Mouse (Mus musculus): ENCODE data around the gene Wasf3.

Gene Wasf3

DNA sequence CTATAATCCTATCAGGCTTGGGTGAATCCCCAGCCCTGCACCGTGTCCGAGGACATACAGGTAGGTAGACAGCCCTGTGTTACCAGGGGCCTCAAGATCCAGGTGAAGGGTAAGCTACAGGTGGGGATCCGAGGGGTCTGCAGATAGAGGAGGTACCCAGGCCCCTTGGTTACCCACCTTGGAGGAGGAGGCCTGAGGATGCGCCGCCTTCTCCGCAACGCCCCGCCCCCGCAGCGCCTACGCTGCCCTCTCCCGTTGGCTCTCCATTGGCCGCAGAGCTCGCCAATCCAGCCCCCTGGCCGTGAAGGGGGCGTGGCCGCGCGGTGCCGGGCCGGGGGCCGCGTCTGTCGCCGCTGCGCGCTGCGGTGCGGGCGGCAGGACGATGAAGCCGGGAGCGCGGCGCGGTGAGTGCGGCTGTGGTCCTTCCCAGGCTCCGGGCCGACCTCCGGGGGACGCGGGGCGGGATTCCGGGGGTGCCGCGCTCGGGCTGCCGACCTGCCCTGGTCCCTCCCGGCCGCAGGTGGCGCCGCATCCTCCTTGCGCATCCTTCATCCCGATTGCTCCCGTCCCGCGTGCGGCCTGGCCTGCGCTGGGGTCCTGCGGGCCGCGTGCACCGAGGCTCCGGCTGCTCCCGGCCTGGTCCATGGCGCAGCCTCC is at the start of gene Wasf3:
Gene Wasf3, plus strand, starts transcription at position 51 of the 657 bp plus-strand sequence.
- in situ Hi-C loops (cut with MboI, MseI): no loop called here

DNA sequence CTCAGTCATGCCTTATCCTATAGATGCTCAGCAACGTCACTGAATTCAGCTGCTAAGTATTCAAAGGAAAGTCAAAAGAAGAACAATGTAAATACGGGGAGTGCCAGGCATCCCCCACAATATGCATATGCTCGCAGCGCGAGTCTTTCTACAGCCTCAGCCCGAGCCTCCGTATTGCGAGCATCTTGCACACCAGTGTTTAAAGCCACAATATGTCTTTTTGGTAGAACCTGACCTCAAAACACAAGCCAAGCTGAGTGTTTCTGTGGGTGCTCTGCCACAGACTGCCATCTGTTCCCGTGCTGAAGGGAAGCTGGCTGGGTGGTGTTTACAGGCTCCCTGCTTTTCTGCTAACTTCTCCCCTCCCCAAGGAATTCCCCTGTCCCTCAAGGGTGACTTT is 46.7 kb upstream of the Wasf3 start:
- in situ Hi-C loops (cut with MboI, MseI): no loop called here

DNA sequence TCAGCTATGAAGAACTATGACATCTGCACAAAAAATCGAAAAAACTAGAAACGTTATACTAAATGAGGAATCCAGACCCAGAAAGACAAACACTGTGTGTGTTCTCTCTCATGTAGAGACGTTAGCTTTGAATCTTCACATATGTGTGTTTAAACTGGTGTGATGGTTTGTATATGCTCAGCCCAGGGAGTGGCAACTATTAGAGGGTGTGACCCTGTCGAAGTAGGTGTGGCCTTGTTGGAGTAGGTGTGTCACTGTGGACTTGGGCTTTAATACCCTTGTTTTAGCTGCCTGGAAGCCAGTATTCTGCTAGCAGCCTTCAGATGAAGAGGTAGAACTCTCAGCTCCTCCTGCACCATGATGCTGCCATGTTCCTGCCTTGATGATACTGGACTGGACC is 44.7 kb upstream of the Wasf3 start:
- in situ Hi-C loops (cut with MboI, MseI): no loop called here

DNA sequence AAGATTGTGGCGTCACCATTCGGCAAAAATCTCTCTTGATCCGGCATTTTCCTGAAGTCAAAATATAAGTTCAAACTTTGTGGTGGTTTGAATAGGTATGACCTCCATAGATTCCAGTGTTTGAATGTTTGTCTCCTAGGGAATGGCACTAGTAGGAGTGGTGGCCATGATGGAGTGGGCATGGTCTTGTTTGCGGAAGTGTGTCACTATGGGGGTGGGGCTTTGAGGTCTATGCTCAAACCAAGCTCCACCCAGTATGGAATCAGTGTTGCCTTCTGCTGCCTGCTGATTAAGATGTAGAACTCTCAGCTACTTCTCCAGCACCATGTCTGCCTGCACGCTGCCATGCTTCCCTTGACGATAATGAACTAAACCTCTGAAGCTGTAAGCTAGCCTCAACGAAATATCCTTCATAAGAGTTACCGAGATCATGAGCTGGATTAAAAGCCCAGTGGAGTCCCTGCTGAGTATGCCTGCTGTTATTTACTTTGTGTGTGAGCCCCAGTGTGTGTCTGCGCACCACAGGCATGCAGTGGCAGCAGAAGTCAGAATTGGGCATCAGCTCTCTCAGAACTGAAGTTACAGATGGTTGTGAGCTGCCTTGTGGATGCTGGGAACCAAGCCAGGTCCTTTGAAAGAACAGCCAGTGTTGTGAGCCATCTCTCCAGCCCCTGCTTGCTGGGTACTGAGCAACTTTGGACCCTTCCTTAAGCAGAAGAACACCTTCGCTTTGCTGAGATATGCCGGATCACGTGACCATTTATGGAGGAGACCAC is 39.7 kb upstream of the Wasf3 start:
- in situ Hi-C loops (cut with MboI, MseI): no loop called here

DNA sequence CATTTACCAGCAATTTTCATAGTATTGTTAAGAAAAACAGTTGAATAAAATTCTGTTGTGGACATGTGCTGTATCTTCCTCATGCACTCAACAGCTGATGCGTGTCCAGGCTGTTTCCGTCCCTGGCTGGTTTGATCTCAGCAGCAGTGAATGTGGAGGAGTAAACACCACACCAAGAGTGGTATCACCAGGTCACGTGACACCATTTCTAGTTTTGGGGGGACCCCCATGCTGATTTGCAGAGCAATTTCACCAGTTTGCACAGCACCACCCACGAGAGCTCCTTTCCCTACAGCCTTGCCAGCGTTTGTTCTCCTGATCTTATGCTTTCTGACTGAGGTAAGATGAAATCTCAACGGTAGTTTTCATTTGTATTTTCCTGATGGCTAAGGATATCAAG is 37.7 kb upstream of the Wasf3 start:
- in situ Hi-C loops (cut with MboI, MseI): no loop called here

DNA sequence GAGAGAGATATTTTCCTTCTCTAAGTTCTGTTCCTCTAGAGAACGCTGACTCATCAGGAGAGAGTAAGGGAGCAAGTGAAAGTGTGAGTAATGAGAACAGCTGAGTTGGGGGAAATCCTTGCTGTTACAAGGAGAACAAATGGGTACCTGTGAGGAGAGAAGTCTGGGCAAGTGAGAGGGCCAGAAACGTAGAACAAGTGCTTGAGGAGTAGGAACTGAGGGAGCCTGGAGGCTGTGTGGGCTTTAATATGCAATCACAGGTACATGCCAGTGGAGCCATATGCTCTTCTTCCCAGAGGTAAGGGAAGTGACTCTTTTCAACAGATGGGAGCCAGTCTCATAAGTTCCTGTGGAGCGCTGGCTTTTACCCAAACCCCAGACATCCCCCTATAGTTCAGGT is 35.6 kb upstream of the Wasf3 start:
- in situ Hi-C loops (cut with MboI, MseI): no loop called here

DNA sequence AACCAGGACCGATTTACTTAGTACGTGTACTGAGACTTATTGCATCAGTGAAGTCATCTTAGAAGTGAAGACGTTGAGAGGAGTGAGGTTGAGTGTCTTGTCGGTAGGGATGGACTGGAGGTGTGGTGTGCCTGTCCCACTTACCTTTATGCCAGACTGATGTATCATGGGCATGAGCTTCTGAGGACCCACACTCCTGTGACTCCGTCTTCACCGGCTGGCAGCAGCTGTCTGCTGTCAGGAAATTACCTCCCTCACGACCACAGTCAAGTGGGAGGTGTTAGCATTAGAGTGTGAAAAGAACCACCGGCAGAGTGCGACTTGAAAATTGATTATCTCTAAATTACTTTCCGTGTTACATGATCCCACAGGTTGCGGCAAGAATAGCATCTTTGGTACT is 34.0 kb upstream of the Wasf3 start:
- in situ Hi-C loops (cut with MboI, MseI): no loop called here

DNA sequence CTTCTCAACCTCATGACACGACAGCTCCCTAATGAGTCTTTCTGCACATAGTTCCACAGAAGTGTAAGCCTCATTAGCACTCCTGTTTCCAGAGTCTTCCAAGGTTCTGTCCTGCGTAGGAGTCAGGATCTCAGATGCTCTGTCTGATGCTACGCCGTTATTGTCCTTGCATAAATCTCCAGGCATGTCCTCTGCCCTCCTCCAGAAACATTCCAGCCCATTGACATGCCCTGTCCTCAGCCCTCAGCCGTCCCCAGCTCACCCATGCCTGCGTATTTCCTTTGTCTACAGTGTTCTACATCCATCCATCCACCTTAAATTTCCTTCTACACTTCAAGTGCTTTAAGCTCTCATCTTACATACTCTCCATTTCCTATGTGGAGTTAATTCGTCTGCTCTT is 32.8 kb upstream of the Wasf3 start:
- in situ Hi-C loops (cut with MboI, MseI): no loop called here

DNA sequence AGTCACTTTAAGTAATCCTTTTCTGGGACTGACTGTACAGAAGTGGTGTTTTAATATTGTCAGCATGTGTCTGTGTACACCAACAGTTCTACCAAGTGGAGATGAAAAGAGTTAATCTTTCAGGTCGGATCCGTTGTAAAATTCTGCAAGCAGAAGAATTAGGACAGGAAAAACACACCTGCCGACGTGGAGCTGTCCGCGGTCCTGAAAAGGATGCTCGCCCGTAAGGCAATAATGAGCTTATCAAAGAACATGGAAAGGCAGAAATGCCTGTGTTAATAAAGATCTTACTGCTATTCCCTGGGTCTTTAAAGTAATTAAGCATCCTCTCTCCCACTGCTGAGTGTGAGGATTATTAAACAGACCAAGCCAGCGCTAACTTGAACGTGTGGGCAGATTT is 24.4 kb upstream of the Wasf3 start:
- in situ Hi-C loops (cut with MboI, MseI): no loop called here

DNA sequence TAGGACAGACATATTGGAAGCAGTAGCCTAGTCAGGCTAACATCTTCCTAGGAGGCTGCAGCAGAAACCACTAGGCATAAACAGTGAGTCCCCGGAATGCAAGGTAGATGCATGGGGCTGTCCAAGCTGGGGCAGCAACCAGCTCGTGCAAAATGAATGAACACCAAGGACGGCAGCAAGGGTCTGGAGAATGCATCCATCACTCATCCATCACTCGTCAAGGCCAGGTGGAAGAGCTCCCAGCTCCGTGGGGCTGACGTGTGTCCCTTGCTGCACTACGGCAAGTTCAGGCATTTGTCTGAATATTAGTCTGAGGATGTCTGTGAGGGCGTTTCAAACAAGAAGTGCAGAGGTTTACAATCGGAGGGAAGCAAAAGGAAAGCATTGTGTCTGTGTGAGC is 22.1 kb upstream of the Wasf3 start:
- in situ Hi-C loops (cut with MboI, MseI): no loop called here

DNA sequence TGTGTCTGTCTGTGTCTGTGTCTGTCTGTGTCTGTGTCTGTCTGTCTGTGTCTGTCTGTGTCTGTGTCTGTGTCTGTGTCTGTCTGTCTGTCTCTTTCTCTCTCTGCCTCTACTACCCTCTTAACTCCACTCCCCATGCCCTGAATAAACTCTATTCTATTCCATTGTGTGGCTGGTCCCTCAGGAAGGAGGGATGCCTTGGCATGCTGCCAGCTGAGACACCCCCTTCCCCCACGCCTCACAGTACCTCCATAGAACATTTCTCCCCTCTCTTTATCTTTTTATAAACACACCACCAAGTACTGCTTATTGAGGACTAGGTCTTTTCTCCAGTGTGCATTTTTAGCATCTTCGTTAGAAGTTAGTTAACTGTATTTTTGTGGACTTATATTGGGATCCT is 16.4 kb upstream of the Wasf3 start:
- in situ Hi-C loops (cut with MboI, MseI): no loop called here

DNA sequence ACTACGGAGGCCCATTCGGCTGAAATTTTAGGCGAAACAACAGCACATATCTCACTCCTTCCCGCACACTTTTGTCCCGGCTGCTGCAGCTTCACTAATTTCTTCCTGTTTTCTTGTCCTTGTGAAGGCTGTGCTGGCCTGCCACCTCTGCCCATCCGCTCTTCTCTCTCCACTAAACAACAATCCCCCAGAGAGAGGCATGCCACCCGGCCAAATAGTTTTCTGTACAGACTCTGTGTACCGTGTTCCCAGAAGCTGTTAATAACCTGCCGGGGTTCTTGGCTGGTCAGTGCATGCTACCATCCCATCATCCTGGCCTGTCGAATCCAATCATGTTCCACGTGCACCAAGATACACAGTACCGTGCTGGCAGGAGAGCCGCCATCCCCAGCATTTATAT is 15.8 kb upstream of the Wasf3 start:
- in situ Hi-C loops (cut with MboI, MseI): no loop called here

DNA sequence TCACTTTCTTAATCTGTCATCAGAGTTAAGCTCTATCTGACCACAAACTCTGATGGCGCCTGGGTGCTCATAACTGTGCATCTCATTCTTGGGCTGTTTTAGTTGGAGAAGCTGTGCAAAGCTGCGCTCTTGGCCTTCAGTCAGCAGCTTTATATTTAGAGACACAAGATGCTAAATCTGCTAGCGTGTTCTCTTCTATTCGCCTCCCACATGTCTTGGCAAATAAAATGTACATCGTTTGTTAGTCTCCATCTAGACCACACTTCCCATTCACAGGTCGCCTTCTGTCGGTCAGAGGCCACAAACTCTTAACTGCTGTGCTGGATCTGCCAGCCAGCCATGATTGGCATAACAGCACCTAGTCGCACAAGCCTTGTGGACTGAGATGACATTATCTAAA is 14.0 kb upstream of the Wasf3 start:
- in situ Hi-C loops (cut with MboI, MseI): no loop called here

DNA sequence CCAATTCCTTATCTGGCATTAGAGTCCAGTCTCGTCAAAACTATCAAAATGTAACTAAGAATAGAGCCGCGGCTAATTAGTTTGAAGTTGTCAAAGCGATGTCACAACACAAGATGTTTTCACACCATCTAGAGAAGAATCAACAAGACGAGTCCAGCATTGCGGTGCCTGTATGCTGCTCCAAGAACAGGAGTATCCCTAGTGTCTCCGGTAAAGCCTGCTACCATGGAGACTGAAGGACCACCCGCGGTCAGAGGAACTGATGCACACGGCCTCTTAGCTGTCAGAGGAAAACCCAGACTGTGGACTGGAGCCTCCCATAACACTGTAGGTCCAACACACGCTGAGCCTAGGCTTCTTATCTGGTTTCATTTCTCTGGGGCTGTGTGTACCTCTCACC is 11.5 kb upstream of the Wasf3 start:
- in situ Hi-C loops (cut with MboI, MseI): no loop called here

DNA sequence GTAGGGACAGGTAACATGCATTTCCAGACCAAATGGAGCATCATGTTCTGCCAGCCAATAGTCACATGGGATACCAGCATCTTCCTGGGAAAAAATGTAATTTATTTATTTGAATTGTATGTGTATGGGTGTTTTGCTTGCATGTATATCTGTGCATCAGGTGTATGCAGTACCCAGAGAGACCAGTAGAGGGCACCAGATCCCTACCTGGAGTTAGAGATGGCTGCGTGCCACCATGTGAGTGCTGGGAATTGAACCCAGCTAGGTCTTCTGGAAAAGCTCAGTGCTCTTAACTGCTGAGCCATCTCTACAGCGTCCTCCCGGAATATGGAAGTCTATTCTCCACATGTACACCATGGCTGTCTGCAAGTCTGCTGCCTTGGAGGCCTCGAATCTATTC is 8.2 kb upstream of the Wasf3 start:
- in situ Hi-C loops (cut with MboI, MseI): no loop called here

DNA sequence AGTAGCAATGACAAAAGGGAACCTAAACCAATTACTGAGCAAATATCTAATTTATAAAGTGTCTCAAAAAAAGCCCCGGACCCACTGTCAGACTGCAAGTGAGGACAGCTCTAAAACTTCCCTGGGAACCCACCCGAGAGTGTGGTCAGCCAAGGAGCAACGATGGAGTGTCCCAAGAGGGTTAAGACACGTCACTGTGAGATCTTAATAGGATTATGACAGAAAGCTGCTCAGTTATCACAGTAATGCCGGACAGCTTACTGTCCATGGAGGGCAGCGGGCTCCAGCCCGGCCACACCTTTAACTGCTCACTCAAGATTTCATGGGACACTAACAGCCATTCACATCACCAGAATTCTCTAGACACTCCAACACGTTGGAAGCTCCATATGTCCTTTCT is 4.7 kb upstream of the Wasf3 start:
- in situ Hi-C loops (cut with MboI, MseI): no loop called here

DNA sequence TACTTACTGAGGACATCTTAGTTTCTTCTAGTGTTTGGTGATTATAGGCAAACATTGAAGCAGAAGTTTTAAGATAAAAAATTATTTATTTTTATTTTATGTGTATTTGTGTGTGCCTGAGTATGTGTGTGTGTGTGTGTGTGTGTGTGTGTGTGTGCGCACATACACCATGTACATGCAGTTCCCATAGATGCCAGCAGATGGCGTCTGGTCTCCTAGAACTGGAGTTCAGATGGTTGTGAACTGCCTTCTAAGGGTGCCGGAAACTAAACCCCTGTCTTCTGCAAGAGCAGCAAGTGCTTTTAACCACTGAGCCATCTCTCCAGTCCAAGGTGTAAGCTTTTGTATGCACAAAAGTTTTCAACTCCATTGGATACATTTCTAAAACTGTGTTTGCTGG is 2.5 kb upstream of the Wasf3 start:
- in situ Hi-C loops (cut with MboI, MseI): no loop called here

DNA sequence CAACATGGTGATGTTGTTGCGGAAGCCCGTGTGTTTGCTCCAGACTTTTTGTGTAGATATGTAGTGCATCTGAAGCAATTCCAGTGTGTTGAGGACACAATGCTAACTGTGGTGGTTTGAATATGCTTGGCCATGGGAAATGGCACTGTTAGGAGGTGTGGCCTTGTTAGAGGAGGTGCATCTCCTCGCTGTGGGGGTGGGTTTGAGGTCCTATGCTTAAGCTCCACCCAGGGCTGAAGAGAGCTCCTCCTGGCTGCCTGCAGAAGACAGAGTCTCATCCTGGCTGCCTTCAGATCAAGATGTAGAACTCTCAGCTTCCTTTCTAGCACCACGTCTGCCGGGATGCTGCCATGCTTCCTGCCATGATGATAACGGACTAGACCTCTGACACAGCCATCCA is 1.4 kb upstream of the Wasf3 start:
- in situ Hi-C loops (cut with MboI, MseI): no loop called here

DNA sequence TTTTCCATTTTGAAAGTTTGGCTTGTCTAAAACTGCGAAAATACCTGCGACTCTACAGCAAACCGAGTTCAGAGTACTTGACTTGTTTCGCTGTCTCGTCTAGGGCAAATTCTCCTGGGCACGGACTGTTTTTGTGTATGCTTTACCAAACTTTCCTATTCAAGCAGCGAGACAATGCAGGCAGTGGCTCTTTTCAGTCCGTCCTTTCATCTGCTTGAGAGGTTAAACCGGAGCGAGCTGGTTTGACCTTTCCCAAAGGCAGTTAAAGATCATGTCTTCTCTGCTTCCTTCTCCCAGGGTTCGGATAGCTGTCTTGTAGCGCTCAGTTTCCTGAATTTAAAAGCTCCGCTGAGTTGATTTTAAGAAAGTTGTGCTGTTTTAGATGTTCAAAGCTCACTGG is 1.2 kb downstream of the Wasf3 start:
- in situ Hi-C loops (cut with MboI, MseI): no loop called here

DNA sequence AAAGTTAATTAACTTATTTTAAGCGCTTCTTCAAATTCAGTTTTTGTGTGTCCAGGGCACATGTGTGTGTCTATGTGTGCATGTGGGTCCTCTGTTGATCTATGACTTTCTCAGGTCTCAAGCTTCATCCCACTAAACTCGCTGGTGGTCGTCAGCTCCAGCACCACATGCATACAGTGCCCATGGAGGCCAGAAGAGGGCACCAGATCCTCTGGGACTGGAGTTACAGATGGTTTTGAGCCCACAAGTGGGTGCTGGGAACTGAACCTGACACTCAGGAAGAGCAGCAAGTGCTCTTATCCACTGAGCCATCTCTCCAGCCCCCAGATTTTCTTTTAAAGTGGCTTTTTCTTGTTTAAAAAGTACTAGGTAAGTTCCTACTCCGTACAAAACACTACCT is 2.1 kb downstream of the Wasf3 start:
- in situ Hi-C loops (cut with MboI, MseI): no loop called here

DNA sequence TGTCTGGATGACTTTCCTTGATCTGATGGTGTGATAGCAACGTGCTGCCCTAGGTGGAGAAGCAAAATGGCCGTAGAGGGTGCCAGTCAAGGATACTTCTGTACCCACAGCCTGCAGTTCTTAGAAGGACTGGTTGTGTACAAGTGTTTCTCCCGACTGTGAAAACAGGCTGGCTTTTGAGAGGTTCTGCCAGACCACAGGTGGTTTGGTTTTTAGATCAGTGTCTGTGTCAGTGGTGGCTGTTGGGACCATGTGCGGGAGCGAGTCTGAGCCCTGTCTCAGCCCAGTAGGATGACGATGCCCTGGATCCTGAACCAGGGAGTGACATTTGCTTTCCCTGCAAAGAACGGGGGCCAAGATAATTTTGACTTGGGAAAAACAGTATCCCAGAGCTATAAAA is 9.8 kb downstream of the Wasf3 start:
- in situ Hi-C loops (cut with MboI, MseI): no loop called here

DNA sequence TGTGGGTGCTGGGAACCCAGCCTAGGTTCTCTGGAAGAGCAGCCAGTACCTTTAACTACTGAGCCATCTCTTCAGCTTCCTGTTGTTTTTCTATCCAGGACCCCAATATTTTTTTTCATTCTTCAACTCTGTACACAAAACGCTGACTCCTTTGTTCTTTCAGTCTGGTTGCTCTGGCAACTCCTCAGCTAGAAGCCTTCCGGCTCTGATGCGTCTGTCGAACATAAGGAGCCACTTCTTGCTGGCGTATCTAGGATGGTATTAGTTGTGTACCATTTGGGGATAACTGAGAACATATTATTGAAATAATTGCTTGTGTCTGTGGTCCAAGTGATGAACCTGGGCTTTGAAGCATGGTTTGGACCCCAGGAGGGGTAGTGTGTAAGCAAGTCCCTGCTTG is 12.5 kb downstream of the Wasf3 start:
- in situ Hi-C loops (cut with MboI, MseI): no loop called here

DNA sequence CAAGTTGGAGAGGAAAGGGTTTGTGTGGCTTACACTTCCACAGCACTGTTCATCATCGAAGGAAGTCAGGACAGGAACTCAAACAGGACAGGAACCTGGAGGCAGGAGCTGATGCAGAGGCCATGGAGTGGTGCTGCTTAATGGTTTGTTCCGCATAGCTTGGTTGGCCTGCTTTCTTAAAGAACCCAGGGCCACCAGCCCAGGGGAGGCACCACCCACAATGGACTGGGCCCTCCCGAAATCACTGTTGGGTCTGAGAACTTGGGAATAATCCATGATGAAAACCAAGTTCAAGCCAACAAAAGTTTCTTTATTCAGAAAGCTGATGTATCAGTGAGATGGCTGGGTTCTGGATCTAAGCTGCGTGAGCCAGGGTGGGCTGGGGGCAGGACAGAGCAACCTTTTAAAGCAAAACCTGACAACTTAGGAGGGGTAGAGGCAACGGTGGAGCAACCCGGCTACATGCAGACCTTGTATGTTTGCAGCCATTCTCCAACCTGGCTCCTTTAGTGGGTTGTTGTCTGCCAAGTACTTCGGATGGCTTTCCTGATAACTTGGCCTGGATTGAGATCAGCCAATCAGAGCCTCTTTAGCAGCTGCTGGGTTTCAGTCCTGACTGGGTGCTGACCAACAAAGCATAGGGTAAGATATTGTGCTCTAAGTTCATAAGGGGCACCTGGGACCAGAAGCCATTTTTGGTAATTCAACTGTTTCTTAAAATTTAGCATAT is 13.8 kb downstream of the Wasf3 start:
- in situ Hi-C loops (cut with MboI, MseI): no loop called here
